Mouse (Mus musculus): ENCODE data around the gene Sgms2. TPM values are rescaled to one million over a fixed set of nuclear protein-coding genes. Genes with fewer than 3 reads are reported as not detected.
"Not testable (repeated sequence)": the region's sequence is repeated elsewhere in the genome, so short reads cannot be mapped to it uniquely, and the experiment has no call there.

The Sgms2 gene
- total RNA-seq, 2 experiments from 2014 or later = 1.4 to 3.1 TPM

DNA sequence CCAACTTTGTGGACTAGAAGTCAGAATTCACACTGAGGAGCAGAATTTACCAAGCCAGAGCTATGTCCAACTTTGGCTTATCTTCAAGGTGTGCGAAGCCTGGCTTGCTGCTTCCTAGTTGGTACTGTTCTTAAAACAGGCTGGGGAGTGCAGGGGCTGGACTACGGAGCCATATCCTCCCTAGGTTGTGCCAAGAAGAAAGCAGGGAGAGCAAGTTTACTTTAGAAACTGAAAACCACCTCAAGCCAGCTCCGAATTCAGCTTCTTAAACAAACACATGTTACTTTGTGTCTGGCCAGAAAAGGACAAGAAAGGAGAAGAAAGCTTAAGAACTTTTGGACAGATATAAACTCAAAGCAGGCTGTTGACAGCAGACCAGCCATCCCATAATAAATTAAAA is 150.3 kb downstream of the Sgms2 start:
- no peak for DNase-seq (ENCODE audit: low spot score in 2 of 2)
- Histone ChIP-seq H3K27ac (no peak overlapping the region), H3K4me3 (no peak overlapping the region)
- TF ChIP-seq CTCF (conservative IDR thresholded peaks at IDR 0.05) = no peak

DNA sequence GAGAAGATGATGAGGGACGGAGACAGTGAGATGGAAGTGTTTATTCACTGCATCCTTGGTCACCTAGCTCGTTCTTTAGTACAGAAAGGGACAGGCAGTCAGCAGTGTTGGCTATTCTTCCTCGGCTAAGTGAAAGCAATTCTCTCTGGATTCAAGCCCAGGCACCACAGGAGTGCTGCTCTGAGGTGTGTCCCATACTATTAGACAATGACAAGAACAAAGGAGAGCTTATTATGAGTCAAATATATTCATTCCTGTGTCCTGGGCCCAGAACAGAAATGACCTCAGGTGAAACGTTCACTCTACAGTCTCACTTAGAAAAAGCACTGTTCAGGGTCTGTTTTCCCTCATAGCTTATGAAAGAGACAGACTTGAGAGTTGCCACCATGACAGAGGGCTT is 151.9 kb downstream of the Sgms2 start:
- TF ChIP-seq CTCF (conservative IDR thresholded peaks at IDR 0.05) = no peak
- no peak for DNase-seq (ENCODE audit: low spot score in 2 of 2)
- H3K27ac ChIP-seq = no peak overlapping the region

GRCm38 (mm10) chr3:131337749-131338148 is 153.5 kb downstream of the Sgms2 start:
- H3K27ac ChIP-seq; DNase-seq (ENCODE audit: low spot score in 2 of 2): not testable (repeated sequence)

More for the DNA sequence above, 151.9 kb downstream of the Sgms2 start:
- H3K4me3 ChIP-seq = no peak overlapping the region

DNA sequence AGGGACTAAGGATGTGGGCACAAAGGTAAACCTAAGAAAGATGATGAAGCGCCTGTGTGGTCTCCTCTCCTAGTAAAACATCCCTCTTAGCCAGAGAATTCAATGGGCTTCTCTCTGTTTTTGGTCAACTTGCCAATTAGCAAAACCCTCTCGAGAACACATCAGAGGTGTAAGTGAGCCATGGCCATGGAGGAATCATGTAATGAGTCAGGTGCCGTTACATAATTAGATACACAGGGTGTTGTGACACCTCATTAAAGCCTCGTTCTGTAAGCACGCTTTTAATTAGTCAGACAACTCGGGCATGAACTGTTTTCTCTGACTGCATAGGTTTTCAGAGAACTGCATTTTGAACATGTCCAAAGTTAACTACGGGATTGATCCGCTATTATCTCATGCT is 154.6 kb downstream of the Sgms2 start:
- TF ChIP-seq CTCF (conservative IDR thresholded peaks at IDR 0.05) = no peak
- Histone ChIP-seq H3K27ac (no peak overlapping the region), H3K4me3 (no peak overlapping the region)
- DNase-seq (ENCODE audit: low spot score in 2 of 2) = no peak

More at GRCm38 (mm10) chr3:131337749-131338148, 153.5 kb downstream of the Sgms2 start:
- H3K4me3 ChIP-seq = not testable (repeated sequence)

DNA sequence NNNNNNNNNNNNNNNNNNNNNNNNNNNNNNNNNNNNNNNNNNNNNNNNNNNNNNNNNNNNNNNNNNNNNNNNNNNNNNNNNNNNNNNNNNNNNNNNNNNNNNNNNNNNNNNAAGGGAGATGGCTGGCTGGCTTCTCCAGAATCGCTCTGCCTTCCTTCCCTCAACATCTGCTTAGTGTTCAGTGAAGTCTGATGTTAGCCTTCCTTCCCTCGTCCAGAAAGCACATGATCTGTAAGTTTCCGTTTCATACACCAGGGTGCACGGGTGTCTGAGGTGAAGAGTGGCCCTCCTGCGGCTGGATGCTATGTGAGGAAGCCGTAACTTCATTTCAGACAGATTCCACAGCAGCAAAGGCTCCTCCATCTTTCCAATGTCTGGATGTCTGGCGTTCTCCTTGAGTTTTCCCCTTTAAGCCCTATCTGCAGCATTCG is 156.1 kb downstream of the Sgms2 start:
- H3K27ac ChIP-seq = no peak overlapping the region
- no peak for DNase-seq (ENCODE audit: low spot score in 2 of 2)
- TF ChIP-seq CTCF (conservative IDR thresholded peaks at IDR 0.05) = no peak
- H3K4me3 ChIP-seq = no peak overlapping the region

DNA sequence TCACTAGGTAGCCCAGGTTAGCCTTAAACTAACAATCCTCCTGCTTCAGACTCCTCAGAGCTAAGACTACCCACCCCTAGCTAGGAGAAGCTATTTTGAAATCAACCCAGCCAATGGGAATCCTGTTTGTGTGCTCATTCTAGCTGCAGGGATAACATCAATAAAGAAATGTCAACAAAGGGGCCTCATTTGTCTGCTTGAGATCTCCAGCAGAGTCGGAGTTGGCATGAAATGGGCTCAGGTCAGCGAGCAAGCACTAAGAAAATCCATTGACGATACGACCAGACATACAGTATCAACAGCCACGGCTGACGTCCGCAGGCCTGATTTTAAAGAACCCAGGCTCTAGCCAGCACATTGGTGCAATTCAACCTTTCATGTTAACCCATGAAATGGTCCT is 164.0 kb downstream of the Sgms2 start:
- Histone ChIP-seq H3K4me3 (no peak overlapping the region), H3K27ac (no peak overlapping the region)
- TF ChIP-seq CTCF (conservative IDR thresholded peaks at IDR 0.05) = no peak
- no peak for DNase-seq (ENCODE audit: low spot score in 2 of 2)

GRCm38 (mm10) chr3:131326637-131327036 is 164.6 kb downstream of the Sgms2 start:
- no peak; the same call in 1 of the 2 replicates for TF ChIP-seq CTCF (conservative IDR thresholded peaks at IDR 0.05)
- Histone ChIP-seq H3K27ac (no peak overlapping the region), H3K4me3 (no peak overlapping the region)
- DNase-seq (ENCODE audit: low spot score in 2 of 2) = no peak

GRCm38 (mm10) chr3:131322081-131322815 is 169.0 kb downstream of the Sgms2 start:
- no peak for TF ChIP-seq CTCF (conservative IDR thresholded peaks at IDR 0.05)
- no peak for DNase-seq (ENCODE audit: low spot score in 2 of 2)
- H3K4me3 ChIP-seq = no peak overlapping the region
- no peak overlapping the region for H3K27ac ChIP-seq

DNA sequence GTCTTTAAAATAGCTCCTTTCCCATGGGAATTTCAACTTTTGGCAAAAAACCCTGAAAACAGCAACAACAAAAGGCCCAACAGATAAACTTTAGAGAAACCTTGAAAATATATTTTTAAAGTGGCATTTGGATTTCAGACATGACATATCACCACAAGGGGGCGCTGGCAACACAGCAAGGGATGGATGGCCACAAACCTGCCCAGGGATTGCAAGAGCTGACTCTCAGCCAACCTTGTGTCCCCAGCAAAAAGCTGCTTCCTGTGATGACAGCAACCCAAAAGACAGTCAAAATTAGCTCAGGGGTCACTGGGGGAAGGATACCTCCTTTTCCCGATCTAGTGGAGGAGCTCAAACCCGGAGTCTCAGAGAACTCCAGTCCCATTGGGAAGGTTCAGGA is 171.0 kb downstream of the Sgms2 start:
- peak; percentile 58 to 78 for DNase-seq (ENCODE audit: low spot score in 2 of 2)
- peak; percentile 95 for TF ChIP-seq CTCF (conservative IDR thresholded peaks at IDR 0.05)
- Histone ChIP-seq H3K27ac (no peak overlapping the region), H3K4me3 (no peak overlapping the region)

DNA sequence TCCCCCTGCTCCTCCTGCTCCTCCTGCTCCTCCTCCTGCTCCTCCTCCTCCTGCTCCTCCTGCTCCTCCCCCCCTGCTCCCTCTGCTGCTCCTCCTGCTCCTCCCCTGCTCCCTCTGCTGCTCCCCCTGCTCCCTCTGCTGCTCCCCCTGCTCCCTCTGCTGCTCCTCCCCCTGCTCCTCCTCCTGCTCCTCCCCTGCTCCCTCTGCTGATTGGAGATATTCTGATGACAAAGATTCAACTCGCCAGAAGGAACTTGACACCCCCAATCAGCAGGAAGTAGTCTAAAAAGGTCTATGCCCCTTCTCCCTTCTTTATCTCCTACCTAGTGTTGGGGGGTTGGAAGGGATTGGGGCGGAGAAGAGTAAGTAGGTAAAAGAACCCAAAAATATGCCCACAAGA is 173.0 kb downstream of the Sgms2 start:
- Histone ChIP-seq H3K4me3 (no peak overlapping the region), H3K27ac (no peak overlapping the region)
- no peak for TF ChIP-seq CTCF (conservative IDR thresholded peaks at IDR 0.05)
- no peak for DNase-seq (ENCODE audit: low spot score in 2 of 2)

DNA sequence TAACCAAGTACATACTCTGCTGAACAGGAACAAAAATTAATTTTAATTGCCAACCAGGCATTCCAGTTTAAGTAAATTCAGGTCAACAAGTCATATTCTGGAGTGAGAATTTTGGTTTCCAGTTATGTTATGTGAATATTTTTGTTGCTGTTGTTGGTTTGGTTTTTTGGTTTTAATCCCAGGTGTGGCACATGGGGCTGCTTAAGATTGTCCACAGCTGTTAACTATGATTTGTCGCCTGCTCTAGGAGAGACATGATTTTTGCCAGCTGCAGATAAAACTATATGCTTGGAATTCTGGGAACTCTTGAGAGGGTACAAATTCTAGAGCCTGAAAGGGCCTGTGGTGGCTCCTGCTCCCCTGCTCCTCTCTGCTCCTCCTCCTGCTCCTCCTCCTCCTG is 174.1 kb downstream of the Sgms2 start:
- no peak for DNase-seq (ENCODE audit: low spot score in 2 of 2)
- Histone ChIP-seq H3K27ac (no peak overlapping the region), H3K4me3 (no peak overlapping the region)
- no peak for TF ChIP-seq CTCF (conservative IDR thresholded peaks at IDR 0.05)

DNA sequence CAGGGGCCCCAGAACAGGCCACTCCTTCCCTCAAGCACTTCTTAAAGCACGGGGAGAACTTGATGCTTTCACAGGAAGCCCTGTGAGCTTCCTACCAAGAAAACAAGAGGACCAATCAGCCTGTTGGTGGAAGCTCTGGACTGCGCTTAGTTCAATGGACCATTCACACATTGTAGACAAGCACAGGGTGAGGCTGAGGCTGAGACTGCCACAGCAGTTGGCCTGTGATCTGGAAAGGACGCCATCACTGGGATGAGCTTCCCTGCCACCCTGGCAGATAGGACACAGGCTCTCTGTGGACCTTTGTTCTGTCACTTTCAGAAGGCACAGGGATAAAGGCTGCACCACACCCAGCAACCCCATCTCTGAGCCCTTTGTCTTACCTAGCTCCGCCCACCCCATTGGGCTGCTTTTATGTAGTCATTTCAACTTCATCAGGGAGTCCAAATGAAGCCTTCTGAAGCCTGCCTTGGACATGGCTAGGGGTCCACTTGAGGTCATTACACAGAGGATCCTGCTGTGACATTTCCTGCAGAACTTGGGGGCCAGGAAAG is 175.2 kb downstream of the Sgms2 start:
- no peak overlapping the region for H3K4me3 ChIP-seq
- TF ChIP-seq CTCF (conservative IDR thresholded peaks at IDR 0.05) = no peak
- no peak overlapping the region for H3K27ac ChIP-seq
- DNase-seq (ENCODE audit: low spot score in 2 of 2) = no peak

DNA sequence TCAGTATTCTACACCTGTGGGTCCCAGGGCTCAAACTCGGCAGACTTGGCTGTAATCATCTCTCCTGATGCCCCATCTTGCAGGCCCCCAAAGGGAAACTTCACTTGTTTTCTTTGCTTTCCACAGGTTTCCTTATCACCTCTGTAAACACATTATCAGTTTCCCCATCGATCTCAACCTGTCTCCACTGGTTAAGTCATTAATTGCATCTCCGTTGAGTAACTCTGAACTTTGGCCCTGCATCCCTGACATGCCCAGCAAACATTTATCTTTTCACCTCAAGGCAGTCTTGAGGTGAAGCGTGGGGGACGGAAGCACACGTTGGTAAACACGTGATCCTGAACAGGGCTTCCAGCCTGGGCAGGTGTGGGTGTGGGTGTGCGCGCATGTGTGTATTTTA is 178.9 kb downstream of the Sgms2 start:
- Histone ChIP-seq H3K4me3 (no peak overlapping the region), H3K27ac (no peak overlapping the region)
- no peak for DNase-seq (ENCODE audit: low spot score in 2 of 2)
- TF ChIP-seq CTCF (conservative IDR thresholded peaks at IDR 0.05) = no peak

GRCm38 (mm10) chr3:131310572-131310971 is 180.6 kb downstream of the Sgms2 start:
- Histone ChIP-seq H3K4me3 (no peak overlapping the region), H3K27ac (no peak overlapping the region)
- TF ChIP-seq CTCF (conservative IDR thresholded peaks at IDR 0.05) = no peak
- DNase-seq (ENCODE audit: low spot score in 2 of 2) = no peak
